Mouse (Mus musculus): ENCODE results near the gene Fbxw4.

The Fbxw4 gene

DNA sequence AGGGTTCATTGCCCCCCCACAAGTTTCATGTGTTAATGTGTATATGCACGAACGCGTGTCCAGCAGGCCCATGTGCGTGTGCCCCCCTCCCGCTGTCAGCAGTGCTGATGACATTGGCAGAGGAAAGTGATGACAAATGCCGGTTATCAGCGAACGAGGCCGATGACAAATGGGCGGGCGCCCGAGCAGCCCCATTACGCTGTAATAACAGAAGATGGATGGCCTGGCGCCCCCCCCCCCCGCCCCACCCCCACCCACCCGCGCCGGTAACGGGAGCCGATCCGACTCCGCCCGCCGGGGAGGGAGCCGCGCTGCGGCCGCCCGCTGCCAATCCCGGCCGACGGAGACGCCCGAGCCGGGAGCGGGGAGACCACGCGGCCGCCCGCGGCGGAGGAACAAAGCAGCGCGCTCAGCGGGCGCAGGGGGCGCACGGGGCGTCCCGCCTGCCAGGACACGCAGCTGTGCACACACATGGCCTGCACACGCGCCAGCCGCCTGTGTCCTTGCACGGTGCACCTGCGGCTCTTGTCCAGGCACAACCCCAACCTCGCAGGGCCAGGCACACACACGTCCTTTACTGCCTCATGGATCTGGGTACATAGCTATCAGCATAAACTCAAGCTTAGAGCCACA lies 118.6 kb downstream of the Fbxw4 start:
- DNase-seq (ENCODE audit: low spot score in 2 of 2), result peak in 1 of 2 experiments; percentile 53

- DNase-seq (ENCODE audit: low spot score in 2 of 2), result no peak
Measured at GRCm38 (mm10) chr19:45540657-45541408, 119.3 kb downstream of the Fbxw4 start.

- peak; percentile 59 to 77 for DNase-seq (ENCODE audit: low spot score in 2 of 2)
Measured at GRCm38 (mm10) chr19:45537505-45537904, 122.6 kb downstream of the Fbxw4 start.

GRCm38 (mm10) chr19:45535929-45536328 lies 124.2 kb downstream of the Fbxw4 start:
- no peak for DNase-seq (ENCODE audit: low spot score in 2 of 2)

- DNase-seq (ENCODE audit: low spot score in 2 of 2), result no peak
Measured at GRCm38 (mm10) chr19:45535214-45535735, 124.8 kb downstream of the Fbxw4 start.

GRCm38 (mm10) chr19:45533617-45534016 lies 126.5 kb downstream of the Fbxw4 start:
- DNase-seq (ENCODE audit: low spot score in 2 of 2), result no peak

DNA sequence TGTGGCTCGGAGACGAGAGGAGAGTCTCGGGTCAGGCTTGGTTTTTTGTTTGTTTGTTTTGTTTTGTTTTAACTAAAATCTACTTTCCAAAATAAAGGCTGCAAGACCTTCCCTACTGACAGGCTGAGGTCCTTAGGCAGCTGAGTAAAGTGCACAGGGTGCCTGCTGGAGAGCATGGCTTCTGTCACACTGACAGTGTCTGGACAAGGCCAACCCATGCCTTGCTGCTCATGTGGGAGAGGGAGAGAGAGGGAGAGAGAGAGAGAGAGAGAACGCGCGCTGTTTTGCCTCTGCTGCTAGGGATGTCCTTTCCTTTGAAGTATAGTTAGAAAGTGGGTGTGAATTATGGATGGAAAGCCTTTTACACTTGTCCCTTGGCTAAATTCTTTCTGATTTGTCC lies 128.6 kb downstream of the Fbxw4 start:
- DNase-seq (ENCODE audit: low spot score in 2 of 2), result no peak

GRCm38 (mm10) chr19:45530200-45530995 lies 129.7 kb downstream of the Fbxw4 start:
- DNase-seq (ENCODE audit: low spot score in 2 of 2), result no peak

DNA sequence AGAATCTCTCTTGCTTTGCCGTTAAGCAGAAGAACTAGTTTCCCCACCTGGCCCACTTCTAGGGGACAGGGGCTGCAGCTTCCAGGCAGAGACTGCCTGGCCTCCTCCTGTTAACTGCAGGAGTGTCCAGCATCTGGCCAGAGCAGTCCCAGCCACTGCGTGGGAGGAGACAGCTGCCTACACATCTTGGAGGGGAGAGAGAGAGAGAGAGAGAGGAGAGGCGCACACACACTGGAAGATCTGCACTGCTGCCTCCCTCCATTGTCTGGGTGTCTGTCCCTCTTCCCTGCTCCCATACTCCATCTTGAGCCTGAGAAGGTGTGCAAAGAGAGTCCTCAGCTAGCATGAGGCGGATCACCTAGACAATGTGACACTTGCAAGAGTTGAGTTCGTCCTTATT lies 130.8 kb downstream of the Fbxw4 start:
- no peak for DNase-seq (ENCODE audit: low spot score in 2 of 2)
